Mouse (Mus musculus) cerebellum, adult 2 months (tissue): ENCODE data around the gene St6galnac3.

ENCODE experiments used
- CTCF ChIP-seq: fragments of 200-500 bp; IDR thresholded peaks from 2 replicates; pipeline ENCODE4 v1.5.1; 2011; ENCODE audit warnings: low read depth, mild to moderate bottlenecking, control low read depth, low read length, moderate library complexity, borderline replicate concordance; ENCODE audit not compliant: insufficient read depth
- POLR2A ChIP-seq: fragments of 200-500 bp; IDR thresholded peaks from 2 replicates; pipeline ENCODE4 v1.6.1; 2011; ENCODE audit warnings: low read length, control low read depth, borderline replicate concordance; ENCODE audit not compliant: insufficient read depth

DNA sequence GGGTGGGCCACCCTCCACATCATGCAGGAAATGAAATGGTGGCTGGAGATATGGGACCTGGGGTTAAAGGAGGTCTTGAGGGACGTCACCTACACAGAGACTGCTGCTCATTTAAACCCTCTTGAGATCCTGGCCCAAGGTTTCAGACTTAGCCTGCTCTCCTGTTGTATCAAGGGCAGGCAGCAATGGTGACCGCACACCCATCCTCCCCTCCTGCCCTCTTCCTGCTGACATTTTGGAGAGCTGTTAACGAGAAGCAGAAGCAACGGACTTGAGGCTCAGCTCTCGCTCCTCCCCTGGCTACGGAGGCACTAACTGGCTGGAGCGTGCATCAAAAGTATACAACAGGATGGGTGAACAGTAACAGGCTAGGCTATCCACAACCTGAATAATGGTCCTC is 7.2 kb downstream of the St6galnac3 start:
- TF ChIP-seq CTCF (no peak), POLR2A (no peak)
